Mouse (Mus musculus) neural tube, embryonic 15.5 days (tissue): Measurements from ENCODE around the gene Phactr2. TPM values are rescaled to one million over a fixed set of nuclear protein-coding genes. Genes with fewer than 3 reads are reported as not detected.
A peak's percentile ranks its signal among the peaks of the same experiment; 100 is the strongest.
"Not testable (repeated sequence)": the region's sequence is repeated elsewhere in the genome, so short reads cannot be mapped to it uniquely, and the experiment has no call there.

Source experiments
- ATAC-seq: fragments of 200-750 bp; cut with Nextera tagmentation; 2 replicates; pipeline ENCODE4 v1.8.0; 2017; ENCODE audit warnings: mild to moderate bottlenecking, moderate TSS enrichment, moderate library complexity; ENCODE audit not compliant: low FRiP score
- H3K27ac ChIP-seq: fragments of 300-500 bp; sonication (generic); replicated peaks from 2 replicates; pipeline ENCODE4 v1.5.1; 2015; ENCODE audit warnings: mild to moderate bottlenecking, inconsistent platforms
- H3K27me3 ChIP-seq: fragments of 300-500 bp; sonication (generic); replicated peaks from 2 replicates; pipeline ENCODE4 v1.6.1; 2015; ENCODE audit warnings: inconsistent platforms
- H3K36me3 ChIP-seq: fragments of 300-500 bp; sonication (generic); 2 replicates; pipeline ENCODE4 v1.6.1; 2015; ENCODE audit warnings: inconsistent platforms
- H3K4me1 ChIP-seq: fragments of 300-500 bp; sonication (generic); 2 replicates; pipeline ENCODE4 v1.6.1; 2015; ENCODE audit warnings: inconsistent platforms
- H3K4me2 ChIP-seq: fragments of 300-500 bp; sonication (generic); 2 replicates; pipeline ENCODE4 v1.6.1; 2015; ENCODE audit warnings: inconsistent platforms, mild to moderate bottlenecking, moderate library complexity
- H3K4me3 ChIP-seq: fragments of 300-500 bp; sonication (generic); replicated peaks from 2 replicates; pipeline ENCODE4 v1.5.1; 2015; ENCODE audit warnings: mild to moderate bottlenecking, inconsistent platforms
- H3K9ac ChIP-seq: fragments of 300-500 bp; sonication (generic); replicated peaks from 2 replicates; pipeline ENCODE4 v1.6.1; 2015; ENCODE audit warnings: mild to moderate bottlenecking, inconsistent platforms
- H3K9me3 ChIP-seq: fragments of 300-500 bp; sonication (generic); replicated peaks from 2 replicates; pipeline ENCODE4 v1.6.1; 2016; ENCODE audit warnings: inconsistent platforms
- WGBS: fragments of 180-500 bp; shearing (Covaris S2); methylation state at CpG from one replicate; pipeline ENCODE4 v1.1.7; 2015; ENCODE audit warnings: mixed read lengths; 5-methylcytosine and 5-hydroxymethylcytosine counted together
- polyA plus RNA-seq: library from polyadenylated mRNA; unstranded; fragments of >200 nt; fragmentation: Nextera tagmentation; extraction: Ambion mirVana; gene quantifications from 2 replicates; pipeline ENCODE4 v1.2.1, GENCODE M21; 2015

Phactr2 gene
- polyA plus RNA-seq: 8.1 and 12.1 TPM in 2 replicates

GRCm38 (mm10) chr10:13473833-13474567, at the start of gene Phactr2:
Gene Phactr2, minus strand, starts transcription at chr10:13474412.
- peak within 1 kb of the TSS; percentile 71 for H3K4me3 ChIP-seq
- peaks cover 41% of the 10 kb centered on the region for H3K27me3 ChIP-seq
- peak within 1 kb of the TSS; percentile 99 for H3K4me2 ChIP-seq
- no peak within 1 kb of the TSS for H3K27ac ChIP-seq
- H3K9me3 ChIP-seq: no peaks in the 10 kb centered on the region
- peak; percentile 87 for ATAC-seq
- peaks cover 15% of the 10 kb centered on the region for H3K4me1 ChIP-seq
- H3K36me3 ChIP-seq: no peaks in the 10 kb centered on the region
- peak within 1 kb of the TSS; percentile 66 for H3K9ac ChIP-seq
- WGBS: under 1% methylated on average over 59 of the region's 71 CpGs

- 92% methylated on average over 4 of the region's 4 CpGs for WGBS
- Histone ChIP-seq H3K27ac (no peak overlapping the region), H3K9me3 (no peaks in the 10 kb centered on the region), H3K4me3 (no peak overlapping the region), H3K9ac (no peak overlapping the region), H3K4me2 (no peak overlapping the region), H3K27me3 (no peaks in the 10 kb centered on the region), H3K36me3 (peaks cover 10% of the 10 kb centered on the region), H3K4me1 (no peaks in the 10 kb centered on the region)
- no peak for ATAC-seq
Measured at GRCm38 (mm10) chr10:13521857-13522256, 47.6 kb upstream of the Phactr2 start.

- H3K9ac ChIP-seq: no peak overlapping the region
- 0 out of 2 replicates have a peak, but pooled peaks cover 2% of the 10 kb centered on the region for H3K27me3 ChIP-seq
- no peak overlapping the region for H3K27ac ChIP-seq
- H3K4me1 ChIP-seq: peaks cover 17% of the 10 kb centered on the region
- no peak overlapping the region; the same call in 1 of the 2 replicates for H3K4me3 ChIP-seq
- peak overlapping the region; percentile 74 for H3K4me2 ChIP-seq
- WGBS: 85% methylated on average over 8 of the region's 8 CpGs
- no peak for ATAC-seq
- peaks cover 8% of the 10 kb centered on the region for H3K36me3 ChIP-seq
- no peaks in the 10 kb centered on the region for H3K9me3 ChIP-seq
Measured at GRCm38 (mm10) chr10:13502371-13502770, 28.2 kb upstream of the Phactr2 start.

GRCm38 (mm10) chr10:13501533-13501932, 27.3 kb upstream of the Phactr2 start:
- WGBS: 51% methylated on average over 4 of the region's 4 CpGs
- H3K36me3 ChIP-seq, ATAC-seq: not testable (repeated sequence)

GRCm38 (mm10) chr10:13500938-13501496, 26.8 kb upstream of the Phactr2 start:
- Histone ChIP-seq H3K36me3 (peaks cover 8% of the 10 kb centered on the region), H3K4me1 (peaks cover 17% of the 10 kb centered on the region), H3K9ac (peak overlapping the region; percentile 71), H3K4me2 (peak overlapping the region; percentile 74), H3K4me3 (peak overlapping the region; percentile 62), H3K27me3 (0 out of 2 replicates have a peak, but pooled peaks cover 2% of the 10 kb centered on the region), H3K9me3 (no peaks in the 10 kb centered on the region), H3K27ac (peak overlapping the region; percentile 34; the same call in 1 of the 2 replicates)
- ATAC-seq: peak; percentile 88
- WGBS: under 1% methylated on average over 29 of the region's 30 CpGs

More at GRCm38 (mm10) chr10:13501533-13501932, 27.3 kb upstream of the Phactr2 start:
- H3K27me3 ChIP-seq, H3K27ac ChIP-seq, H3K9me3 ChIP-seq: not testable (repeated sequence)
- Histone ChIP-seq H3K4me2 (peak overlapping the region; percentile 74), H3K4me3 (peak overlapping the region; percentile 62), H3K9ac (peak overlapping the region; percentile 71), H3K4me1 (peaks cover 17% of the 10 kb centered on the region)

GRCm38 (mm10) chr10:13500473-13500872, 26.3 kb upstream of the Phactr2 start:
- H3K9ac ChIP-seq: peak overlapping the region; percentile 71; the same call in 1 of the 2 replicates
- 0 out of 2 replicates have a peak, but pooled peaks have one; percentile 9 for ATAC-seq
- 48% methylated on average over 9 of the region's 9 CpGs for WGBS

GRCm38 (mm10) chr10:13499331-13499730, 25.1 kb upstream of the Phactr2 start, which contains the start of gene Fuca2:
Gene Fuca2, plus strand, starts transcription at chr10:13499540.
- H3K27ac ChIP-seq: no peak within 1 kb of the TSS
- no peak within 1 kb of the TSS for H3K4me3 ChIP-seq
- no peaks in the 10 kb centered on the region for H3K9me3 ChIP-seq
- ATAC-seq: no peak
- no peak within 1 kb of the TSS; the same call in 1 of the 2 replicates for H3K4me2 ChIP-seq
- H3K4me1 ChIP-seq: peaks cover 17% of the 10 kb centered on the region
- WGBS: 87% methylated on average over 2 of the region's 2 CpGs
- H3K27me3 ChIP-seq: 0 out of 2 replicates have a peak, but pooled peaks cover 2% of the 10 kb centered on the region
- H3K36me3 ChIP-seq: no peaks in the 10 kb centered on the region; the same call in 1 of the 2 replicates
- no peak within 1 kb of the TSS for H3K9ac ChIP-seq

More at GRCm38 (mm10) chr10:13500473-13500872, 26.3 kb upstream of the Phactr2 start:
- no peaks in the 10 kb centered on the region for H3K9me3 ChIP-seq
- peaks cover 8% of the 10 kb centered on the region for H3K36me3 ChIP-seq
- no peak overlapping the region for H3K27ac ChIP-seq
- peak overlapping the region; percentile 74 for H3K4me2 ChIP-seq
- H3K4me1 ChIP-seq: peaks cover 17% of the 10 kb centered on the region
- H3K27me3 ChIP-seq: 0 out of 2 replicates have a peak, but pooled peaks cover 2% of the 10 kb centered on the region
- peak overlapping the region; percentile 62 for H3K4me3 ChIP-seq

- no peak overlapping the region for H3K27ac ChIP-seq
- no peaks in the 10 kb centered on the region for H3K9me3 ChIP-seq
- ATAC-seq: no peak
- H3K4me2 ChIP-seq: no peak overlapping the region
- 0 out of 2 replicates have a peak, but pooled peaks cover 2% of the 10 kb centered on the region for H3K27me3 ChIP-seq
- 91% methylated on average over 3 of the region's 3 CpGs for WGBS
- H3K4me3 ChIP-seq: no peak overlapping the region
- no peaks in the 10 kb centered on the region for H3K36me3 ChIP-seq
- H3K4me1 ChIP-seq: peaks cover 6% of the 10 kb centered on the region; the same call in 1 of the 2 replicates
- H3K9ac ChIP-seq: no peak overlapping the region
Measured at GRCm38 (mm10) chr10:13496315-13496714, 22.1 kb upstream of the Phactr2 start.

- no peaks in the 10 kb centered on the region for H3K27me3 ChIP-seq
- H3K4me1 ChIP-seq: no peaks in the 10 kb centered on the region
- H3K4me2 ChIP-seq: no peak overlapping the region
- H3K9ac ChIP-seq: no peak overlapping the region
- no peak overlapping the region for H3K27ac ChIP-seq
- H3K4me3 ChIP-seq: no peak overlapping the region
- 90% methylated on average over 9 of the region's 9 CpGs for WGBS
- no peaks in the 10 kb centered on the region for H3K9me3 ChIP-seq
- no peaks in the 10 kb centered on the region for H3K36me3 ChIP-seq
- ATAC-seq: no peak
Measured at GRCm38 (mm10) chr10:13493978-13494686, 19.9 kb upstream of the Phactr2 start.

GRCm38 (mm10) chr10:13489671-13490070, 15.5 kb upstream of the Phactr2 start:
- Histone ChIP-seq H3K9me3 (no peaks in the 10 kb centered on the region), H3K4me1 (no peaks in the 10 kb centered on the region), H3K36me3 (no peaks in the 10 kb centered on the region), H3K4me3 (no peak overlapping the region), H3K27ac (no peak overlapping the region), H3K4me2 (no peak overlapping the region), H3K27me3 (no peaks in the 10 kb centered on the region), H3K9ac (no peak overlapping the region)
- WGBS: 86% methylated on average over 6 of the region's 6 CpGs
- ATAC-seq: no peak

- Histone ChIP-seq H3K27ac (no peak overlapping the region), H3K4me1 (no peaks in the 10 kb centered on the region), H3K4me3 (no peak overlapping the region), H3K27me3 (no peaks in the 10 kb centered on the region), H3K9me3 (no peaks in the 10 kb centered on the region), H3K36me3 (no peaks in the 10 kb centered on the region), H3K4me2 (no peak overlapping the region), H3K9ac (no peak overlapping the region)
- ATAC-seq: no peak
- 39% methylated on average over 4 of the region's 4 CpGs for WGBS
Measured at GRCm38 (mm10) chr10:13485958-13486357, 11.7 kb upstream of the Phactr2 start.
